Mouse (Mus musculus): ENCODE data around the gene Tmtc4. TPM values are rescaled to one million over a fixed set of nuclear protein-coding genes. Genes with fewer than 3 reads are reported as not detected.

Tmtc4 gene
- polyA plus RNA-seq (2021; fragmentation: Nextera tagmentation) = 6.9 and 9.0 TPM in 2 replicates
- long read RNA-seq, experiment 1, transcript Tmtc4-201 (18 exons, 3,416 nt) = major isoform, 37 of 89 reads
- long read RNA-seq, experiment 1, partial matches to known transcripts = 17 of 89 reads
- long read RNA-seq, experiment 1, other reads (novel, unspliced or antisense) = 32 of 89 reads
- long read RNA-seq, experiment 2, partial matches to known transcripts = 2 of 9 reads
- long read RNA-seq, experiment 2, other reads (novel, unspliced or antisense) = 3 of 9 reads

DNA sequence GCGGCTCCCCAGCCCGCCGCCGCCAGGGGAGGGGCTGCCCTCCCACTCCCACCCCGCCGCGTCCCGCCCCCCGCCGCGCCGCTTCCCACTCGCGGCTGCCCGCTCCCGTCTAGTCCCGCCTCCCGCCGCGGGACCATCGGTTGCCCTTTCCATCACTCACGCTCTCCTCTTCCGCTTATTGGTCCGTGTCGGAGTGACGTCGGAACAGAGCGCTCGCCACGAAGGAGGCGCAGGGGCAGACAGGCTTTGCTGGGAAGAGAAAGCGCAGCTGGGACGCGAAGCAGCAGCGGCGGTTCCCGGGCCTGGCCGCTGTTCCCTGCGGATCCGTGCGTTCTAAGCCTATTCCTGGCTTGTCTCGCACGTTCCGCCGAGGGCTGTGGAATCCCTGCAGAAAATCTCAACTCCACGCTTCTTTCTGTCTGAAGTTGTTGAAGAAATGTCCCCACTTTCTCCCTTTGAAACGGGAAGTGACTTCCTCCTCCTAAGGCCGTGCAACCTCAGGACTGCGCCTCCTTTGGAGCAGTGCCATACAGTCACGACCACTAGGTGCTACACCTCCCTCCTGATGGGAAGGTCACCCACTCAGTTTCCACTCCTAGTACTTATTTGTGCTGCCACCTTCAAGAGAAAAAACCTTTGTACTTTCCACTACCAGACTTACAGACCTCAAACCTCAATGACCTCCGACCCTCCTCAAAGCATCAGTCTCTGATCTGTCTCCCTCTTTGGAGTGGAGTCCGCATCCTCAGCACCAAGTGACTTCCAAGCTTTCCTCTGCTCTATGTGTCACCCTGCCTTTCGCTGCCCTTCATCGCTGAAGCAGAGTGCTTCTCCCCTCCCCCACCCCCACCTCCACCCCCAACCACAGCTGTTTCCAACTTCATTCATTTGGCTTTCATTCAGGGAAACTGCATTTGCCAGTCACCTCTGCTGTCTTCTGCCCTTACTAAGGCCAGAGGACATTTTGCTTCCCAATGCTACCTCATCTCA lies at the start of gene Tmtc4:
TSS of gene Tmtc4 (minus strand) at position 810 of the 990 bp plus-strand sequence.

GRCm38 (mm10) chr14:122913657-122914056 lies 70.2 kb downstream of the Tmtc4 start, which contains the start of gene Ggact:
TSS of gene Ggact (minus strand) at chr14:122913757.

Other genes with a start within 250 kb of the Tmtc4 start
- 48.3 and 67.1 TPM in 2 replicates for gene Ggact, start 70.3 kb downstream of the Tmtc4 start, polyA plus RNA-seq (2021; fragmentation: Nextera tagmentation)